Mouse (Mus musculus) gastrocnemius, postnatal 4 days (tissue): ENCODE data around the gene Smoc1. TPM values are rescaled to one million over a fixed set of nuclear protein-coding genes. Genes with fewer than 3 reads are reported as not detected.
A peak's percentile ranks its signal among the peaks of the same experiment; 100 is the strongest.

Experiments
- DNase-seq, 2 experiments: peaks; one replicate each; pipeline ENCODE4 v3.0.0; 2021 to 2022; ENCODE audit warnings: low spot score in 2 of 2, mixed read lengths in 2 of 2
- total RNA-seq, 2 experiments: library from RNA; stranded (reverse); gene quantifications; 2 replicates each; pipeline ENCODE4 v1.2.3; 2021

Smoc1 gene
- total RNA-seq, 2 experiments from 2014 or later = 7.0 to 11.9 TPM

- peak in 1 of 2 experiments; percentile 53 for DNase-seq
Observed at GRCm38 (mm10) chr12:81024407-81024806, 2.2 kb upstream of the Smoc1 start.

- no peak for DNase-seq
Observed at GRCm38 (mm10) chr12:81024993-81025392, 1.6 kb upstream of the Smoc1 start.

GRCm38 (mm10) chr12:81026995-81027942 is 661 bp downstream of the Smoc1 start:
- no peak for DNase-seq

- DNase-seq = no peak
Observed at GRCm38 (mm10) chr12:81028291-81028920, 1.8 kb downstream of the Smoc1 start.

- no peak for DNase-seq
Observed at GRCm38 (mm10) chr12:81029731-81030130, 3.1 kb downstream of the Smoc1 start.

- DNase-seq = no peak
Observed at GRCm38 (mm10) chr12:81031579-81031978, 5.0 kb downstream of the Smoc1 start.

GRCm38 (mm10) chr12:81033389-81034041 is 6.9 kb downstream of the Smoc1 start:
- DNase-seq = peak in 1 of 2 experiments; percentile 39

GRCm38 (mm10) chr12:81034042-81034417 is 7.4 kb downstream of the Smoc1 start:
- DNase-seq = no peak

GRCm38 (mm10) chr12:81035850-81036249 is 9.2 kb downstream of the Smoc1 start:
- no peak for DNase-seq

- DNase-seq = no peak
Observed at GRCm38 (mm10) chr12:81043616-81044015, 17.0 kb downstream of the Smoc1 start.

GRCm38 (mm10) chr12:81046926-81047325 is 20.3 kb downstream of the Smoc1 start:
- no peak for DNase-seq

GRCm38 (mm10) chr12:81049661-81050060 is 23.1 kb downstream of the Smoc1 start:
- DNase-seq = no peak

GRCm38 (mm10) chr12:81055000-81055705 is 28.5 kb downstream of the Smoc1 start:
- no peak for DNase-seq

- no peak for DNase-seq
Observed at GRCm38 (mm10) chr12:81055811-81056210, 29.2 kb downstream of the Smoc1 start.

- no peak for DNase-seq
Observed at GRCm38 (mm10) chr12:81057619-81058018, 31.0 kb downstream of the Smoc1 start.

- DNase-seq = no peak
Observed at GRCm38 (mm10) chr12:81058561-81058960, 32.0 kb downstream of the Smoc1 start.

- no peak for DNase-seq
Observed at GRCm38 (mm10) chr12:81061831-81062361, 35.3 kb downstream of the Smoc1 start.

GRCm38 (mm10) chr12:81063336-81063955 is 36.8 kb downstream of the Smoc1 start:
- DNase-seq = no peak

- no peak for DNase-seq
Observed at GRCm38 (mm10) chr12:81074139-81074538, 47.5 kb downstream of the Smoc1 start.

- DNase-seq = no peak
Observed at GRCm38 (mm10) chr12:81074941-81075340, 48.3 kb downstream of the Smoc1 start.
